Mouse (Mus musculus) embryonic facial prominence, embryonic 15.5 days (tissue): Measurements from ENCODE around the gene B4galnt3. TPM values are rescaled to one million over a fixed set of nuclear protein-coding genes. Genes with fewer than 3 reads are reported as not detected.

Source experiments
- ATAC-seq: fragments of 200-750 bp; cut with Nextera tagmentation; 2 replicates; pipeline ENCODE4 v1.8.0; 2017; ENCODE audit warnings: low read depth, moderate TSS enrichment; ENCODE audit not compliant: insufficient number of reproducible peaks, low FRiP score, low TSS enrichment
- H3K27ac ChIP-seq: fragments of 300-500 bp; sonication (generic); replicated peaks from 2 replicates; pipeline ENCODE4 v1.5.1; 2015; ENCODE audit warnings: mild to moderate bottlenecking, inconsistent platforms
- H3K27me3 ChIP-seq: fragments of 300-500 bp; sonication (generic); 2 replicates; pipeline ENCODE4 v1.6.1; 2015; ENCODE audit warnings: inconsistent platforms
- H3K36me3 ChIP-seq: fragments of 300-500 bp; sonication (generic); 2 replicates; pipeline ENCODE4 v1.6.1; 2015; ENCODE audit warnings: mild to moderate bottlenecking, inconsistent platforms
- H3K4me1 ChIP-seq: fragments of 300-500 bp; sonication (generic); 2 replicates; pipeline ENCODE4 v1.6.1; 2015; ENCODE audit warnings: inconsistent platforms
- H3K4me2 ChIP-seq: fragments of 300-500 bp; sonication (generic); replicated peaks from 2 replicates; pipeline ENCODE4 v1.6.1; 2015; ENCODE audit warnings: mild to moderate bottlenecking, inconsistent platforms
- H3K4me3 ChIP-seq: fragments of 300-500 bp; sonication (generic); replicated peaks from 2 replicates; pipeline ENCODE4 v1.5.1; 2015; ENCODE audit warnings: mild to moderate bottlenecking, inconsistent platforms
- H3K9ac ChIP-seq: fragments of 300-500 bp; sonication (generic); 2 replicates; pipeline ENCODE4 v1.6.1; 2015; ENCODE audit warnings: inconsistent platforms
- H3K9me3 ChIP-seq: fragments of 300-500 bp; sonication (generic); replicated peaks from 2 replicates; pipeline ENCODE4 v1.6.1; 2016; ENCODE audit warnings: inconsistent platforms
- WGBS: fragments of 180-500 bp; shearing (Covaris S2); methylation state at CpG from one replicate; pipeline ENCODE4 v1.1.7; 2015; 5-methylcytosine and 5-hydroxymethylcytosine counted together
- polyA plus RNA-seq: library from polyadenylated mRNA; unstranded; fragments of >200 nt; fragmentation: Nextera tagmentation; extraction: Ambion mirVana; gene quantifications from 2 replicates; pipeline ENCODE4 v1.2.1, GENCODE M21; 2015

The B4galnt3 gene
- 2.5 and 2.9 TPM in 2 replicates for polyA plus RNA-seq

DNA sequence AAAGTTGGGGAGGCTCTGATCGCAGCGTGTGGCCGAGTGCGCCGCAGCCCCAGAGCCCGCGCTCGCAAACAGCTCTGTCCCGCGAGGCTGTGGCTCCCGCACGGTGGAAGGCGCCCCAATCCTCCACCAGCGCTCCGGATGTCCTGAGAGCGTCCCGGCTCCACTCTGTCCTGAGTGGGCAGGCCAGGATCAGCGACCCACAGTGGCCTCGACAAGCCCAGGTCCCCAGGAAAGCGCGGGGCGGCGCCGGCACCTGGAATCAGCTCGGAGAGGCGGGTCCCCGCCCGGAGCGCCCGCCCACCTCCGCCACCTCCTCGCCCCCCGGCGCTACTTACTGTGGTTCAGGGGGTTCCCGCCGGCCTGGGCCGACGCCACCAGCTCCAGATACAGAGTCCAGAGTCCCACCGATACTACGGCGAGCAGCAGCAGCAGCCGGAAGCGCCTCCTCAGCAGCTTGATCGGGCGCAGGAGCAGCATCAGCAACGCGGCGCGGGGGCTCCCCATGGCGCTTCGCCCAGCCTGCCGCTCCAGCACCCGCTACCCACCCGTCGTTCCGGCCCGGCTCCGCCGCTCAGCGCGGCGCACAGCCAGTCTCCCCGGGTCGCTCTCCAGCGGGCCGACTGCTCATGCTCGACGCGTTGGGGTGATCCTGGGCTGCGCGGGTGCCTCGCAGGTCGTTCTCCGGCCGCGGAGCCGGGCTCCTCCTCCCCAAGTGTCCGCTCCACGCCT is at the start of gene B4galnt3, which contains the start of gene D330020A13Rik:
Gene B4galnt3 (minus strand): TSS at position 504 of the 729 bp plus-strand sequence.
Gene D330020A13Rik (plus strand): TSS at position 309 of the 729 bp plus-strand sequence.
- ATAC-seq: peak; percentile 58
- Histone ChIP-seq H3K9ac (peak within 1 kb of the TSS; percentile 55), H3K27me3 (0 out of 2 replicates have a peak, but pooled peaks cover 8% of the 10 kb centered on the region), H3K36me3 (no peaks in the 10 kb centered on the region), H3K27ac (peak within 1 kb of the TSS; percentile 48), H3K4me1 (peaks cover 8% of the 10 kb centered on the region), H3K9me3 (no peaks in the 10 kb centered on the region), H3K4me3 (peak within 1 kb of the TSS; percentile 68), H3K4me2 (peak within 1 kb of the TSS; percentile 98)
- under 1% methylated on average over 79 of the region's 79 CpGs for WGBS

- 61% methylated on average over 1 of the region's 1 CpGs for WGBS
- no peak overlapping the region for H3K9ac ChIP-seq
- H3K36me3 ChIP-seq: peaks cover 69% of the 10 kb centered on the region
Observed at GRCm38 (mm10) chr6:120343992-120344391, 49.6 kb upstream of the B4galnt3 start.

GRCm38 (mm10) chr6:120332351-120332750 is 38.0 kb upstream of the B4galnt3 start:
- WGBS: 70% methylated on average over 2 of the region's 2 CpGs

More at GRCm38 (mm10) chr6:120343992-120344391, 49.6 kb upstream of the B4galnt3 start:
- Histone ChIP-seq H3K27me3 (no peaks in the 10 kb centered on the region), H3K4me1 (no peaks in the 10 kb centered on the region), H3K4me3 (no peak overlapping the region), H3K4me2 (no peak overlapping the region), H3K27ac (no peak overlapping the region), H3K9me3 (no peaks in the 10 kb centered on the region)
- ATAC-seq: no peak

DNA sequence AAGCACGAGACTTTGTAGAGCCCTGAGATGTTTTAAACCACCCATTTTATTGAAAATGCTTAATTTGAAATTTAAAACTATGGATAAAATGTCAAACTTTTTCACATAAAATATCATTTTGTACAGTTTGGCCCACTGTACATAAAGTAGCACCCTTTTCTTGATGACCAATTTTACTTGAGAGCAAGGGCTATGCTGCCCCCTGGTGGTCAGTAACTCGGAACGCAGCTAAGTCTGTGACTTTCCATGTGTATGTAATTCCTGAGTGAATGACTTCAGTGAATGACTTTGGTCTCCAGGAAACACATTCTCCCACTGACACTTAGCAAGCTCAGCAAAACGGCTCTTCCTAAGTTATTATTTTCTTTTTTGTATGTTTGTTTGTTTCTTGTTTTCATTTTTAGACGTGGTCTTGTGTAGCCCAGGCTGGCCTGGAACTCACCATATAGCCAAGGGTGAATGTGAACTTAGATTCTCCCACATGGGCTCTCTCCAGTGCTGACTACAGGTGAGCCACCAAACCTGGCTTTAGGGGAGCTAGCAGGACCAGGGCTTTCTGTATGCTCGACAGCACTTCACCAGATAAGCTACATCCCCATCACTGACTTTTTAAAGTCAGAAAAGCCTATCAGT is 30.1 kb upstream of the B4galnt3 start:
- Histone ChIP-seq H3K36me3 (peaks cover 19% of the 10 kb centered on the region), H3K9ac (no peak overlapping the region), H3K4me3 (no peak overlapping the region), H3K4me1 (no peaks in the 10 kb centered on the region), H3K4me2 (no peak overlapping the region), H3K9me3 (no peaks in the 10 kb centered on the region), H3K27ac (no peak overlapping the region), H3K27me3 (no peaks in the 10 kb centered on the region)
- 33% methylated on average over 6 of the region's 6 CpGs for WGBS
- peak; percentile 51; the same call in 1 of the 2 replicates for ATAC-seq

More at GRCm38 (mm10) chr6:120332351-120332750, 38.0 kb upstream of the B4galnt3 start:
- H3K27ac ChIP-seq: no peak overlapping the region
- H3K4me3 ChIP-seq: no peak overlapping the region
- H3K9me3 ChIP-seq: no peaks in the 10 kb centered on the region
- H3K36me3 ChIP-seq: peaks cover 68% of the 10 kb centered on the region
- no peak overlapping the region for H3K9ac ChIP-seq
- H3K27me3 ChIP-seq: no peaks in the 10 kb centered on the region
- H3K4me2 ChIP-seq: no peak overlapping the region
- ATAC-seq: no peak
- H3K4me1 ChIP-seq: no peaks in the 10 kb centered on the region

DNA sequence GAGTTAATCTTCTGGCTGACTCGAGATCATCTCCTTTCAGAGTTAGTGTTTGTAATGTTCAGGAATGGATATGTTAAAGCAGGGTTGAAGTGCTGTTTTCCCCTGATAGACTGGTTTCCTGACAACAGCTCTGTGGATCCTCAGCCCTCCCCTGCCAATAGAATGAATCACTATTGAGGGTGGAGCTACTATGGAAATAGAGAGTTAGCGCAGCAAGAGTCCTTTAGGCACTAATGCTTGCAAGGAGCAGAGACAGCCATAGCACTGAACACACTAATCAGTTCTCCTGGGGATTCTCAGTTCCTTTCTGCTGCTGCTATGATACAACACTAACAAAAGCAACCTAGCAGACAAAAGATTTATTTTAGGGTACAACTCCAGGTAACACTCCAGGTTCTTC is 26.0 kb upstream of the B4galnt3 start:
- no peak for ATAC-seq
- no peaks in the 10 kb centered on the region for H3K27me3 ChIP-seq
- H3K4me3 ChIP-seq: no peak overlapping the region
- H3K9ac ChIP-seq: no peak overlapping the region
- no peak overlapping the region for H3K4me2 ChIP-seq
- no peaks in the 10 kb centered on the region for H3K9me3 ChIP-seq
- no peaks in the 10 kb centered on the region for H3K4me1 ChIP-seq
- peaks cover 8% of the 10 kb centered on the region for H3K36me3 ChIP-seq
- 67% methylated on average over 2 of the region's 2 CpGs for WGBS
- no peak overlapping the region for H3K27ac ChIP-seq

DNA sequence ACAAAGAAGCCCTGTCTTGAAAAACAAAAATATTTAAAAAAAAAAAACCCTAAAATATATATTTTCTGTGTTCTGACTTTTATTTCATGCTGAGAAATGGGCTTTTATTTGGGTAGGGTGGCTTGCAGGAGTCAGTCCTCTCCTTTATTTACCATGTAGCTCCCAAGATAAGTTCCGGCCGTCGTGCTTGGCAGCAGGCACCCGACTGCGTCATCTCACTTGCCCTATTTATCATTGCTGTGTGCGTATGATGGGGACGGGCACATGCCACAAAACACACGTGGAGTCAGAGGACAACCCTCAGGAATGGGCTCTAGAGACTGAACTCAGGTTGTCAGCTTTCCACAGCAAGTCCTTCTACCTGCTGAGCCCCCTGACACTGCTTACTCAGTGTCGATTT is 24.8 kb upstream of the B4galnt3 start:
- Histone ChIP-seq H3K4me3 (no peak overlapping the region), H3K4me1 (no peaks in the 10 kb centered on the region), H3K27ac (no peak overlapping the region), H3K9me3 (no peaks in the 10 kb centered on the region), H3K36me3 (no peaks in the 10 kb centered on the region), H3K9ac (no peak overlapping the region), H3K27me3 (no peaks in the 10 kb centered on the region), H3K4me2 (no peak overlapping the region)
- ATAC-seq: no peak
- 88% methylated on average over 9 of the region's 9 CpGs for WGBS

DNA sequence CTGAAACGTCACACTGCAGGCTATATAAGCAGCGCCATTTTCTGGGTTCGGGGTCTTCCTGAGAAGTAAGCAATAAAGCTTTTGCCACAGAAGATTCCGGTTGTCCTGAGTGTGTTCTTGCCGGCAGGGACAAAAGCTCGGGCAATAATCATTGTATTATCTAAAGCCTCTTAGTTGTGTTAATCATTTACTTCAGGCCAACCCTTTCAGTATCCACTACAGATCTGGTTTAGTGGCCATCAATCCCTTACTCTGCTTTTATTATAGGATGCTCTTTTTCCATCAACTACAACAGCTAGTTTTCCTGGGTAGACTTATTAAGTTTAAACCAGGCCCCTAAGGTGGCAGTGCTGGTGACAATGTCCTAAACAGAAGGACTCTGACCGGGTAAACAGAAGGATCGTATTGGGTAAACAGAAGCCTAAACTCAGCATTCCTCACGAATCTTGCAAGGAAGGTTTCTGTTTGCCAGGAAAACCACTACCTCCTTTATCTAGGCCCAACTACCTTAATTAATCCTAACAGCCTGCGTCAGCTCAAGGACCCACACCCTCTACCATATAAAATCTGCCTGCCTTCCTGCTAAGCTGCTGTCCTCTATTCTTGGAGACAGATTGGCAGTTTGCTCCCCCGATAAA is 24.1 kb upstream of the B4galnt3 start:
- Histone ChIP-seq H3K4me2 (no peak overlapping the region), H3K4me1 (no peaks in the 10 kb centered on the region), H3K4me3 (no peak overlapping the region), H3K36me3 (no peaks in the 10 kb centered on the region), H3K27me3 (no peaks in the 10 kb centered on the region), H3K9ac (no peak overlapping the region), H3K27ac (no peak overlapping the region), H3K9me3 (no peaks in the 10 kb centered on the region)
- ATAC-seq: no peak
- 78% methylated on average over 11 of the region's 11 CpGs for WGBS

GRCm38 (mm10) chr6:120312443-120312842 is 18.1 kb upstream of the B4galnt3 start:
- no peak for ATAC-seq
- 64% methylated on average over 5 of the region's 5 CpGs for WGBS

DNA sequence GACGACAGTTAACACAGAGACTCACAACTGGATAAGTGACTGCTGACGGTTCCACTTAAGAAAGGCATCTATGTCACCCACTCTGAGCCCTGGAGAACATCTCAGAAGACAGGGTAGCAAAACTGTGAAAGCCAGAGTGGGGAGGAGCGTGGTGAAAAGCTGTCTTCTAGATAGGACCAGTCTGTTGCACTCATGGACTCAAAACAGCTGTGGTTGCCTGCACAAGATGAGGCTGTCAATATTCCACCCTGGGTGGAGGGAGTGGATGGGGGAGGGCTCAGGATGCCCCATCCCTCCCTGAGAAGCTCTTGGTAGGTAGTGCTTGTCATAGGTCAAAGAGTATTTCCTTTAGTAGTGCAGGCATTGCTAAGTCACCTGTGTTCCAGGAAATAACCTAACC is 15.4 kb upstream of the B4galnt3 start:
- WGBS: 58% methylated on average over 3 of the region's 3 CpGs
- no peak overlapping the region for H3K4me3 ChIP-seq
- no peak overlapping the region for H3K9ac ChIP-seq
- no peaks in the 10 kb centered on the region for H3K36me3 ChIP-seq
- H3K27me3 ChIP-seq: no peaks in the 10 kb centered on the region
- H3K9me3 ChIP-seq: no peaks in the 10 kb centered on the region
- no peak overlapping the region for H3K4me2 ChIP-seq
- no peaks in the 10 kb centered on the region for H3K4me1 ChIP-seq
- ATAC-seq: no peak
- no peak overlapping the region for H3K27ac ChIP-seq

More at GRCm38 (mm10) chr6:120312443-120312842, 18.1 kb upstream of the B4galnt3 start:
- Histone ChIP-seq H3K27me3 (no peaks in the 10 kb centered on the region), H3K9ac (no peak overlapping the region), H3K36me3 (no peaks in the 10 kb centered on the region), H3K4me1 (no peaks in the 10 kb centered on the region), H3K4me2 (no peak overlapping the region), H3K27ac (no peak overlapping the region), H3K9me3 (no peaks in the 10 kb centered on the region), H3K4me3 (no peak overlapping the region)

GRCm38 (mm10) chr6:120309338-120309737 is 15.0 kb upstream of the B4galnt3 start:
- no peaks in the 10 kb centered on the region for H3K27me3 ChIP-seq
- H3K4me3 ChIP-seq: no peak overlapping the region
- H3K4me1 ChIP-seq: no peaks in the 10 kb centered on the region
- no peaks in the 10 kb centered on the region for H3K9me3 ChIP-seq
- no peak overlapping the region for H3K4me2 ChIP-seq
- ATAC-seq: no peak
- H3K36me3 ChIP-seq: no peaks in the 10 kb centered on the region
- 74% methylated on average over 9 of the region's 9 CpGs for WGBS
- H3K27ac ChIP-seq: no peak overlapping the region
- H3K9ac ChIP-seq: no peak overlapping the region

DNA sequence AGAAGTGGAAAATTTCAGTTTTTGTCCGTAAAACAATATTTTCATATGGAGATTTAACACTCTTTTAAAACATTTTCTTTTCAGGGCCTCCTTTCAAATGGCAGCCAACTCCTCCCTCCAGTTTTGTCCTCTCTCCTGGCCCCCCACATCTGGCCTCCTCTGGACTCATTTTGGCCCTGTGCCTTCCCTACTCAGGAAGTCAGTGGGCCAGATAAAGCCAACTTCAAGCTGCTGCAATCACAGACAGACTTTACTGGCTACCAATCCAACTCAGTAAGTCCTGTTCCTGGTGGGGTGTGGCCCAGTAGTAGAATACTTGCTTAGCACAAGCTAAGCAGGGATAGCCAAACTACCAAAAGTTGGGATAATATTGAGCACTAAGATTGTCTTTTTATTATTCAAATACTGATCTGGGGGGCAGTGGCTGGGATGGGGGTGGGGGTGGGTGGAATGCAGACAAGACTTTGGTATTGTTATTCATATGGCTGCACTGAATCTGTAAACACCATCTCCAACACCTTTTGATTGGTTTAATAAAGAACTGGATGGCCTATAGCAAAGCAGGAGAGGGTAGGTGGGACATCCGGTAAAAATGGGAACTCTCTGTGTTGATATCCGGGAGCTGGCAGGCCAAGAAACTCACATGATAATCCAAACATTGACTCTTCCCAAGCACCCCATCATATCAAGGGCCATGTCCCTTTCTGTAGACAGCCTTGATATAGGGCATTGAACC is 12.7 kb upstream of the B4galnt3 start:
- Histone ChIP-seq H3K4me1 (peaks cover 9% of the 10 kb centered on the region), H3K9me3 (no peaks in the 10 kb centered on the region), H3K4me2 (no peak overlapping the region), H3K36me3 (no peaks in the 10 kb centered on the region), H3K27ac (no peak overlapping the region), H3K9ac (no peak overlapping the region), H3K27me3 (no peaks in the 10 kb centered on the region), H3K4me3 (no peak overlapping the region)
- ATAC-seq: peak; percentile 11; the same call in 1 of the 2 replicates
- 79% methylated on average over 3 of the region's 3 CpGs for WGBS
